Comparison of ENCODE assay signal across 9 mouse cellular contexts in the genomic region with DNA sequence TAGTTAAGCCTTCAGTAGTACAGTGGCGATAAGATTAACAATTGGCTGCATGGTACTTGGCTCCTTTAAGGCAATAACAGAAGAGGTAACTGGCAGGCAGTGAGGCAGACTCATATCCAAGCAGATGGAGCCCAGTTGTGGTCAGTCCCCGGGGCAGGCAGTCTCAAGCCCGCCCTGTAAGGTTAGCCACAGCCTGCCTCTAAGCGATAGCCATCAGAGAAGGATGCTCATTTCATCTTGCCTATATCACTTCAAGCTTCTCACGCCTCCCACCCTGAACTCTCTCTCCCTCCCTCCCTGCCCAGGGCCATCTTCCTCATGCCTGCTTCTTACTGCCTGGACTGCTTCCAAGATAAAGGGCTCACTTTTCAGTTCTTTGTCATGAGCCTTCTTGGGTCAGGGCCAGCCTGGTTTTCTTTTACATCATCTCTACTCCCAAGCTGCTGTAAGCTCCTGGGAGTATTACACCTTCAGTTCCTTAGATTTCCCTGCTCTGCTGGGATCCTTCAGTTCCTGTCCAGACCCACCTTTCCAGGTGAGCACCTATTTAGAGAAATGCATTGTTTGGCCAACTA. TPM values are rescaled to one million over a fixed set of nuclear protein-coding genes. Genes with fewer than 3 reads are reported as not detected.
DNase-seq lines count a peak whose midpoint lies in the region; ATAC-seq and TF ChIP-seq lines count a peak whose summit lies in the region.
"Had no signal": no experiment of that assay in that cellular context is flagged by ENCODE, and none has a peak within 500 bp of the region (broad histone marks: within the 10 kb centered on the region; RNA-seq: fewer than 3 reads in every experiment).

No protein-coding gene starts in this region.

- DNase-seq in gastrocnemius, adult 2 months: no peak
- DNase-seq in gastrocnemius, postnatal 10 days: no peak
- DNase-seq in midbrain, embryonic 10.5 days (ENCODE audit: low spot score): no peak
- peak; percentile 33 to 54 for DNase-seq in natural killer cell, adult 2 months (ENCODE audit: low spot score in 2 of 2)
- no peak for DNase-seq in thymus, postnatal 10 days (ENCODE audit: low spot score in 2 of 2)
- DNase-seq in spleen, adult 18-20 months: no peak
- DNase-seq: heart, adult 18-20 months had no signal

- H3K9me3 ChIP-seq in midbrain, embryonic 12.5 days: no peaks in the 10 kb centered on the region
- no peaks in the 10 kb centered on the region for H3K9me3 ChIP-seq in midbrain, embryonic 10.5 days (replicated peaks)

- no peak for TF ChIP-seq POLR2A in embryonic fibroblast, embryonic 13.5 days (IDR thresholded peaks at IDR 0.05; ENCODE audit: low read depth, low read length)

- H3K4me1 ChIP-seq in midbrain, embryonic 12.5 days: peaks cover 28% of the 10 kb centered on the region
- H3K4me1 ChIP-seq in midbrain, embryonic 10.5 days: peaks cover 48% of the 10 kb centered on the region
- H3K4me1 ChIP-seq in embryonic fibroblast, embryonic 13.5 days (ENCODE audit: control insufficient read depth, insufficient read depth, low read length): peaks cover 12% of the 10 kb centered on the region

- no peak overlapping the region for H3K9ac ChIP-seq in midbrain, embryonic 12.5 days (replicated peaks)

- no peak for TF ChIP-seq CTCF in gastrocnemius, adult 2 months (IDR thresholded peaks at IDR 0.05)
- no peak for TF ChIP-seq CTCF in embryonic fibroblast, embryonic 13.5 days (IDR thresholded peaks at IDR 0.05; ENCODE audit: borderline replicate concordance, insufficient read depth, low read length)

- 86% methylated on average over 5 of the region's 5 CpGs for WGBS in midbrain, embryonic 12.5 days
- 84% methylated on average over 5 of the region's 5 CpGs for WGBS in midbrain, embryonic 10.5 days

- no peak for ATAC-seq in midbrain, embryonic 12.5 days (ENCODE audit: low FRiP score, low read depth)

- no peak overlapping the region for H3K4me2 ChIP-seq in midbrain, embryonic 12.5 days (replicated peaks)

- intact Hi-C loops in gastrocnemius, adult 2 months (cut with DNase I): no loop called here

- no peak overlapping the region for H3K4me3 ChIP-seq in gastrocnemius, adult 2 months
- H3K4me3 ChIP-seq in midbrain, embryonic 12.5 days: no peak overlapping the region
- H3K4me3 ChIP-seq in midbrain, embryonic 10.5 days: no peak overlapping the region
- H3K4me3 ChIP-seq in embryonic fibroblast, embryonic 13.5 days (ENCODE audit: insufficient read depth, low read length): peak overlapping the region; percentile 13; the same call in 1 of the 2 replicates

- H3K36me3 ChIP-seq in midbrain, embryonic 12.5 days: peaks cover 34% of the 10 kb centered on the region
- peaks cover 58% of the 10 kb centered on the region for H3K36me3 ChIP-seq in midbrain, embryonic 10.5 days

- H3K27me3 ChIP-seq in midbrain, embryonic 12.5 days: no peaks in the 10 kb centered on the region
- peaks cover under 1% of the 10 kb centered on the region; the same call in 1 of the 2 replicates for H3K27me3 ChIP-seq in midbrain, embryonic 10.5 days (ENCODE audit: low read depth, poor library complexity, severe bottlenecking)

- H3K27ac ChIP-seq in gastrocnemius, adult 2 months: peak overlapping the region; percentile 62
- 0 out of 2 replicates have a peak overlapping the region, but pooled peaks have one; percentile 25 for H3K27ac ChIP-seq in midbrain, embryonic 12.5 days (replicated peaks)
- no peak overlapping the region for H3K27ac ChIP-seq in midbrain, embryonic 10.5 days (replicated peaks)
- peak overlapping the region; percentile 32; the same call in 1 of the 2 replicates for H3K27ac ChIP-seq in embryonic fibroblast, embryonic 13.5 days (ENCODE audit: insufficient read depth, low read length)

RNA-seq across cellular contexts. Expression of a gene that starts 3.2 kb away (rescaled TPM):
- total RNA-seq in gastrocnemius, adult 2 months (2021): 1 to 10 TPM in 1 of 2 experiments, under 1 TPM in 1; 0.59 to 2.5 TPM
- total RNA-seq in gastrocnemius, postnatal 10 days (2021): 1 to 10 TPM in 1 of 2 experiments, under 1 TPM in 1; 0.78 to 2.3 TPM
- 0.69 and 0.80 TPM in 2 replicates for polyA plus RNA-seq in midbrain, embryonic 12.5 days (2016; fragmentation: Nextera tagmentation; extraction: Ambion mirVana)
- 0.15 and 0.20 TPM in 2 replicates for polyA plus RNA-seq in midbrain, embryonic 10.5 days (2016; fragmentation: Nextera tagmentation; extraction: Ambion mirVana)
- 4.1 and 4.4 TPM in 2 replicates for polyA plus RNA-seq in embryonic fibroblast, embryonic 13.5 days (2011; ENCODE audit: insufficient read length, low read depth, missing spikeins)

RNA-seq across cellular contexts. Expression of a gene that starts 29.4 kb away (rescaled TPM):
- total RNA-seq in gastrocnemius, adult 2 months (2021): 10 to 100 TPM; 58.2 to 76.0 TPM
- total RNA-seq in gastrocnemius, postnatal 10 days (2021): 10 to 100 TPM; 30.6 to 35.2 TPM
- 174 and 176 TPM in 2 replicates for polyA plus RNA-seq in midbrain, embryonic 12.5 days (2016; fragmentation: Nextera tagmentation; extraction: Ambion mirVana)
- polyA plus RNA-seq in midbrain, embryonic 10.5 days (2016; fragmentation: Nextera tagmentation; extraction: Ambion mirVana): 163 and 169 TPM in 2 replicates
- 151 and 179 TPM in 2 replicates for polyA plus RNA-seq in embryonic fibroblast, embryonic 13.5 days (2011; ENCODE audit: insufficient read length, low read depth, missing spikeins)

Comparison
In these comparisons a context has a peak if more than half of its experiments do, and no peak if none do; other contexts are left out.
1. DNase-seq: peak in natural killer cell, adult 2 months (2 of 2); none in gastrocnemius, adult 2 months (single experiment), gastrocnemius, postnatal 10 days (single experiment), midbrain, embryonic 10.5 days (single experiment), thymus, postnatal 10 days (0 of 2) and spleen, adult 18-20 months (0 of 2).